In the genomic region with DNA sequence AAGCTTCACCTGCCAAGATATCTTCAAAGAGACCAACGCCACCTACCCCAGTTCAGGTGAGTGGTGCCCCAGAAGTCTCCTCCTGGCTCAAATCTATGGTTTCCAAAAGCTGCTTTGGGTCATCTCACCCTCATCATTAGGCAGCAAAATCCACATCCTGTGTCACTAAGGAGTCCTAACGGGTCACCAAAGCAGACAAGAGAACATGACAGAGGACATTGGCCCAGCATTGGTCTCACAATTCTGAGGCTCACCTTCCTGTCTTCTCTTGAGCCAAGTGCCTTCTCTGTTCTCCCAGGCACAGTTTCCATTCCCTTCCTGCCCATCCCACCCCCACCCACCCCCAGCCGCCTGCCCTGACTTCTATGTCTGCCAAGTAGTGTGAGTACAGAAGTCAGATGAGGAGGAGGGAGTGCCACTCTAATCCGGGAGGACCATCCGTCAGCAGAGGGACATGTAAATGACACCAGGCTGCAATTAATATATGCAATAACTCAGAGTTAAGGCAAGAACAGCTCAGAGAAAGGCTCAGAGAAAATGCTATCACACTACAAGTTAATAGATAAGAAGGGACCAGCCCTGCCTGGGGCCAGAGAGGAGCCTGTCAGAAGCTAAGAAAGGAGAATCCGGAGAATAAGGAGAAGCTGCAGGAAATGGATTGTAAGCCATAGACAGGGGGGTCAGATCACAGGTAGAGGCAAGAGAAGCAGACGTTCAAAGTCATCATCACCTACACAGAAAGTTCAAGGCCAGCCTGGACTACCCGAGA, we compare ENCODE assay signal across 26 mouse cellular contexts. TPM values are rescaled to one million over a fixed set of nuclear protein-coding genes. Genes with fewer than 3 reads are reported as not detected.
A peak's percentile ranks its signal among the peaks of the same experiment; 100 is the strongest.
DNase-seq lines count a peak whose midpoint lies in the region; ATAC-seq and TF ChIP-seq lines count a peak whose summit lies in the region.
"Had no signal": no experiment of that assay in that cellular context is flagged by ENCODE, and none has a peak within 500 bp of the region (broad histone marks: within the 10 kb centered on the region; RNA-seq: fewer than 3 reads in every experiment).

No protein-coding gene starts in this region.

- no peak for TF ChIP-seq RAD21 in CH12.LX (IDR thresholded peaks at IDR 0.05; ENCODE audit: low read depth, low read length)

- H3K36me3 ChIP-seq in intestine, postnatal 0 days (ENCODE audit: control insufficient read depth, insufficient read depth) = no peaks in the 10 kb centered on the region
- no peaks in the 10 kb centered on the region for H3K36me3 ChIP-seq in intestine, embryonic 16.5 days (ENCODE audit: control insufficient read depth, insufficient read depth, low read length)
- no peaks in the 10 kb centered on the region for H3K36me3 ChIP-seq in CH12.LX (replicated peaks in 1 of 2; ENCODE audit: control insufficient read depth in 1 of 2, insufficient read depth in 1 of 2, low read length in 1 of 2)
- no peaks in the 10 kb centered on the region for H3K36me3 ChIP-seq in liver, embryonic 12.5 days
- H3K36me3 ChIP-seq: embryonic facial prominence, embryonic 12.5 days; lung, embryonic 15.5 days; midbrain, embryonic 10.5 days; neural tube, embryonic 12.5 days had no signal

- H3K9me3 ChIP-seq in intestine, postnatal 0 days (ENCODE audit: control insufficient read depth) = no peaks in the 10 kb centered on the region
- H3K9me3 ChIP-seq in intestine, embryonic 16.5 days (ENCODE audit: control insufficient read depth, low read length) = no peaks in the 10 kb centered on the region
- no peaks in the 10 kb centered on the region for H3K9me3 ChIP-seq in CH12.LX (replicated peaks; ENCODE audit: low read length)
- H3K9me3 ChIP-seq in liver, embryonic 12.5 days (replicated peaks) = no peaks in the 10 kb centered on the region
- H3K9me3 ChIP-seq: embryonic facial prominence, embryonic 12.5 days; lung, embryonic 15.5 days; midbrain, embryonic 10.5 days; neural tube, embryonic 12.5 days had no signal

- no peak for DNase-seq in CH12.LX (ENCODE audit: extremely low read depth)
- peak; percentile 68 for DNase-seq in naive thymus-derived CD4-positive, alpha-beta T cell, adult 2 months (ENCODE audit: low read depth)
- DNase-seq in left cerebral cortex, adult 11 months (ENCODE audit: low spot score) = no peak
- DNase-seq in heart, postnatal 14 days = no peak
- DNase-seq: adrenal gland, postnatal 10 days; cerebellum, adult 11 months; cerebellum, adult 9-11 months; embryo, embryonic 11 days; gastrocnemius, postnatal 25 days; heart, adult 18-20 months; kidney, adult 2 months; kidney, postnatal 36 days; layer of hippocampus, postnatal 36 days; right cerebral cortex, adult 18-20 months had no signal

- in situ Hi-C loops in CH12.LX (cut with MboI; ENCODE audit: low pct_ligation_motif_present, low pct_unique_long_range_greater_than_20kb, low sequenced_read_pairs) = no loop called here

- no peak overlapping the region for H3K4me3 ChIP-seq in intestine, postnatal 0 days (ENCODE audit: low read depth, low read length)
- no peak overlapping the region for H3K4me3 ChIP-seq in intestine, embryonic 16.5 days (ENCODE audit: low read length)
- H3K4me3 ChIP-seq in CH12.LX (replicated peaks in 1 of 3; ENCODE audit: low read depth in 2 of 3, low read length in 2 of 3, poor library complexity in 1 of 3) = no peak overlapping the region
- no peak overlapping the region for H3K4me3 ChIP-seq in liver, embryonic 12.5 days
- H3K4me3 ChIP-seq: embryonic facial prominence, embryonic 12.5 days; lung, embryonic 15.5 days; midbrain, embryonic 10.5 days; neural tube, embryonic 12.5 days had no signal

- H3K27ac ChIP-seq in intestine, postnatal 0 days (ENCODE audit: low read depth, low read length) = peak overlapping the region; percentile 82
- no peak overlapping the region for H3K27ac ChIP-seq in intestine, embryonic 16.5 days (ENCODE audit: low read length)
- peak overlapping the region; percentile 98 for H3K27ac ChIP-seq in CH12.LX (ENCODE audit: insufficient read depth, low read depth)
- H3K27ac ChIP-seq in liver, embryonic 12.5 days = no peak overlapping the region
- H3K27ac ChIP-seq: embryonic facial prominence, embryonic 12.5 days; hindbrain, embryonic 14.5 days; lung, embryonic 15.5 days; midbrain, embryonic 10.5 days; neural tube, embryonic 12.5 days had no signal

- intact Hi-C loops in heart, postnatal 14 days (cut with DNase I) = no loop called here

- peaks cover 7% of the 10 kb centered on the region; the same call in 1 of the 2 replicates for H3K4me1 ChIP-seq in intestine, postnatal 0 days (replicated peaks; ENCODE audit: control insufficient read depth, insufficient read depth, low read length)
- H3K4me1 ChIP-seq in intestine, embryonic 16.5 days (ENCODE audit: control insufficient read depth, insufficient read depth, low read length) = peaks cover 15% of the 10 kb centered on the region; the same call in 1 of the 2 replicates
- peaks cover 21 to 60% of the 10 kb centered on the region in 2 experiments for H3K4me1 ChIP-seq in CH12.LX (ENCODE audit: control insufficient read depth in 1 of 2, insufficient read depth in 2 of 2)
- H3K4me1 ChIP-seq in liver, embryonic 12.5 days = peaks cover 43% of the 10 kb centered on the region

- no peak overlapping the region for H3K9ac ChIP-seq in intestine, postnatal 0 days (ENCODE audit: low read depth, low read length)
- H3K9ac ChIP-seq in intestine, embryonic 16.5 days (ENCODE audit: low read depth, low read length) = no peak overlapping the region
- H3K9ac ChIP-seq in CH12.LX (ENCODE audit: insufficient read depth, low read depth) = 0 out of 2 replicates have a peak overlapping the region, but pooled peaks have one; percentile 5
- peak overlapping the region; percentile 29; the same call in 1 of the 2 replicates for H3K9ac ChIP-seq in liver, embryonic 12.5 days
- H3K9ac ChIP-seq: embryonic facial prominence, embryonic 12.5 days; hindbrain, embryonic 14.5 days; lung, embryonic 15.5 days; neural tube, embryonic 12.5 days had no signal

- TF ChIP-seq EP300 in CH12.LX (IDR thresholded peaks at IDR 0.05; ENCODE audit: low read length) = no peak

- ATAC-seq in intestine, postnatal 0 days = no peak
- ATAC-seq in intestine, embryonic 16.5 days = no peak
- peak; percentile 60; the same call in 1 of the 2 replicates for ATAC-seq in liver, embryonic 12.5 days
- ATAC-seq: forebrain, embryonic 14.5 days; inflammation-experienced regulatory T-cells, adult 6 months; midbrain, embryonic 16.5 days had no signal

- no peak overlapping the region for H3K4me2 ChIP-seq in intestine, postnatal 0 days (replicated peaks; ENCODE audit: low read depth)
- no peak overlapping the region for H3K4me2 ChIP-seq in intestine, embryonic 16.5 days (ENCODE audit: low read depth, low read length)
- H3K4me2 ChIP-seq in CH12.LX (ENCODE audit: insufficient read depth, low read depth, poor library complexity, severe bottlenecking) = no peak overlapping the region
- H3K4me2 ChIP-seq in liver, embryonic 12.5 days = peak overlapping the region; percentile 37
- H3K4me2 ChIP-seq: embryonic facial prominence, embryonic 12.5 days; heart, embryonic 11.5 days; hindbrain, embryonic 14.5 days; lung, embryonic 15.5 days; neural tube, embryonic 12.5 days had no signal

- H3K79me2 ChIP-seq in CH12.LX (replicated peaks; ENCODE audit: control insufficient read depth, extremely low read depth, insufficient read depth, poor library complexity, severe bottlenecking) = no peaks in the 10 kb centered on the region

- no peak for TF ChIP-seq POLR2A in CH12.LX (IDR thresholded peaks at IDR 0.05; ENCODE audit: low read depth, low read length)

- dilution Hi-C loops in CH12.LX (cut with MboI; ENCODE audit: extremely low pct_ligation_motif_present, extremely low pct_unique_long_range_greater_than_20kb, low sequenced_read_pairs) = no loop called here

- no peak for TF ChIP-seq CTCF in intestine, postnatal 0 days (IDR thresholded peaks at IDR 0.05; ENCODE audit: low read depth)
- no peak for TF ChIP-seq CTCF in CH12.LX (conservative IDR thresholded peaks at IDR 0.05 in 1 of 2, IDR thresholded peaks at IDR 0.05 in 1 of 2; ENCODE audit: low read depth in 2 of 2, low read length in 2 of 2)

- H3K27me3 ChIP-seq in intestine, postnatal 0 days (replicated peaks; ENCODE audit: control insufficient read depth, insufficient read depth, low read length) = no peaks in the 10 kb centered on the region
- H3K27me3 ChIP-seq in intestine, embryonic 16.5 days (replicated peaks; ENCODE audit: control insufficient read depth, insufficient read depth, low read length) = no peaks in the 10 kb centered on the region
- no peaks in the 10 kb centered on the region for H3K27me3 ChIP-seq in CH12.LX (replicated peaks)
- peaks cover 16% of the 10 kb centered on the region; the same call in 1 of the 2 replicates for H3K27me3 ChIP-seq in liver, embryonic 12.5 days (replicated peaks)
- H3K27me3 ChIP-seq: embryonic facial prominence, embryonic 12.5 days; lung, embryonic 15.5 days; neural tube, embryonic 12.5 days had no signal

- 56% methylated on average over 8 of the region's 8 CpGs for WGBS in intestine, postnatal 0 days
- WGBS in intestine, embryonic 16.5 days = 71% methylated on average over 8 of the region's 8 CpGs
- WGBS in liver, embryonic 12.5 days (ENCODE audit: insufficient replicate concordance) = 42% methylated on average over 8 of the region's 8 CpGs

TF ChIP-seq in CH12.LX, 34 proteins besides CTCF, POLR2A, EP300 and RAD21 (continues in another document):
- TF ChIP-seq MAZ (IDR thresholded peaks at IDR 0.05; ENCODE audit: low read depth, low read length) (no peak), SMC3 (IDR thresholded peaks at IDR 0.05; ENCODE audit: low read depth, low read length) (no peak), TCF12 (IDR thresholded peaks at IDR 0.05; ENCODE audit: low read depth, low read length) (no peak), PAX5 (IDR thresholded peaks at IDR 0.05; ENCODE audit: low read length) (no peak), HCFC1 (IDR thresholded peaks at IDR 0.05; ENCODE audit: low read depth, low read length) (no peak), NRF1 (IDR thresholded peaks at IDR 0.05; ENCODE audit: low read depth, low read length) (no peak)

RNA-seq across cellular contexts. Expression of a gene that starts 33.0 kb away (rescaled TPM):
- 484 and 492 TPM in 2 replicates for polyA plus RNA-seq in intestine, postnatal 0 days (2015; fragmentation: Nextera tagmentation; extraction: Ambion mirVana)
- polyA plus RNA-seq in intestine, embryonic 16.5 days (2015; fragmentation: Nextera tagmentation; extraction: Ambion mirVana) = 489 and 514 TPM in 2 replicates
- total RNA-seq in CH12.LX (2012; rRNA removed) = 161 and 196 TPM in 2 replicates
- 192 and 279 TPM in 2 replicates for total RNA-seq in CH12.LX (2014; rRNA removed)
- 213 and 287 TPM in 2 replicates for polyA plus RNA-seq in CH12.LX (2012; ENCODE audit: insufficient read length, low read depth)
- 234 and 237 TPM in 2 replicates for polyA plus RNA-seq in liver, embryonic 12.5 days (2016; fragmentation: Nextera tagmentation; extraction: Ambion mirVana)
- 100 to 1,000 TPM; 104 TPM for total RNA-seq in heart, postnatal 14 days (2021)

RNA-seq across cellular contexts. Expression of a gene that starts 33.1 kb away (rescaled TPM):
- 38.3 and 38.4 TPM in 2 replicates for polyA plus RNA-seq in intestine, postnatal 0 days (2015; fragmentation: Nextera tagmentation; extraction: Ambion mirVana)
- 47.4 and 47.8 TPM in 2 replicates for polyA plus RNA-seq in intestine, embryonic 16.5 days (2015; fragmentation: Nextera tagmentation; extraction: Ambion mirVana)
- 13.4 and 19.8 TPM in 2 replicates for total RNA-seq in CH12.LX (2012; rRNA removed)
- 13.4 and 15.9 TPM in 2 replicates for total RNA-seq in CH12.LX (2014; rRNA removed)
- polyA plus RNA-seq in CH12.LX (2012; ENCODE audit: insufficient read length, low read depth) = 22.0 and 23.0 TPM in 2 replicates
- 18.8 and 22.0 TPM in 2 replicates for polyA plus RNA-seq in liver, embryonic 12.5 days (2016; fragmentation: Nextera tagmentation; extraction: Ambion mirVana)
- 10 to 100 TPM; 46.7 to 50.7 TPM for total RNA-seq in heart, postnatal 14 days (2021)

Comparison
In these comparisons a context has a peak if more than half of its experiments do, and no peak if none do; other contexts are left out.
1. H3K27ac ChIP-seq: peak in intestine, postnatal 0 days (single experiment) and CH12.LX (single experiment); none in intestine, embryonic 16.5 days (single experiment) and liver, embryonic 12.5 days (single experiment).
2. H3K9ac ChIP-seq: peak in CH12.LX (single experiment) and liver, embryonic 12.5 days (single experiment); none in intestine, postnatal 0 days (single experiment) and intestine, embryonic 16.5 days (single experiment).